Mouse (Mus musculus) testis, adult 2 months (tissue): ENCODE results near the gene Gm14597.

Source experiments
- CTCF ChIP-seq: fragments of 200-500 bp; IDR thresholded peaks from 2 replicates; pipeline ENCODE4 v1.5.1; 2012; ENCODE audit warnings: low read depth, mild to moderate bottlenecking, inconsistent platforms, low read length, moderate library complexity; ENCODE audit not compliant: control insufficient read depth, insufficient read depth, insufficient replicate concordance
- POLR2A ChIP-seq: fragments of 200-500 bp; IDR thresholded peaks from 2 replicates; pipeline ENCODE4 v1.6.1; 2012; ENCODE audit warnings: low read depth, mild to moderate bottlenecking, inconsistent platforms, low read length, moderate library complexity; ENCODE audit not compliant: control insufficient read depth

- TF ChIP-seq POLR2A (no peak), CTCF (no peak)
These were observed 1.8 kb upstream of the Gm14597 start for GRCm38 (mm10) chrX:53610571-53610970.
